Comparison of ENCODE assay signal across 18 mouse cellular contexts in the genomic region with DNA sequence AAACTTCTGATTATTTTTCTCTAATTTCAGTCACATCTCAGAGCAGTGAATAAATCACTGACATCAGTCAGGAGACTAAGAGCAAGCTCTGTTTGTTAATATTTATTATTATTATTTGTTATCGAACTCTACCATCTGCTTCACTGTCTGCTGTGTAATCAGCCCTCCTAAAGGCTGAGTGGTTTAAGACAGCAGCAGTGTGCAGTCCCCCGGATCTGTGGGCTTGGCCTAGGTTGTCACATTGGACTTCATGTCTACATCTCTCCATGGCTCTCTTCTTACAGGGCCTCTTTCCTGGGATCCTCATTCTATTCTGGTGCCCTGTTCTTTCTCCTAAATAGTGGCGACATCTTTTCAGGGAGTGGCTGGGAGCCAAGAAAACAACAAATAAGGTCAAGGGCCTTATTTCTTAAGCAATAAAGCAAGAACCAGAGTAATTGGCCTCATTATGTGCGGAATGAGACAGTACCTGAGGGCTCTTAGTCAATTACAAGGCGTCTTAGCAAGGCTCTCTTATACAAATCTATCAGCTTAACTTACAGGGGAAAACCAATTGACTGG. TPM values are rescaled to one million over a fixed set of nuclear protein-coding genes. Genes with fewer than 3 reads are reported as not detected.
DNase-seq lines count a peak whose midpoint lies in the region; ATAC-seq and TF ChIP-seq lines count a peak whose summit lies in the region.
"Had no signal": no experiment of that assay in that cellular context is flagged by ENCODE, and none has a peak within 500 bp of the region (broad histone marks: within the 10 kb centered on the region; RNA-seq: fewer than 3 reads in every experiment).

No protein-coding gene starts in this region.

- H3K27ac ChIP-seq in hindbrain, embryonic 13.5 days, result peak overlapping the region; percentile 53
- no peak overlapping the region for H3K27ac ChIP-seq in hindbrain, embryonic 10.5 days
- H3K27ac ChIP-seq: embryonic facial prominence, embryonic 15.5 days; forebrain, embryonic 12.5 days; intestine, embryonic 15.5 days; lung, embryonic 15.5 days; neural tube, embryonic 12.5 days; stomach, embryonic 15.5 days had no signal

- no peaks in the 10 kb centered on the region for H3K9me3 ChIP-seq in hindbrain, embryonic 13.5 days
- no peaks in the 10 kb centered on the region for H3K9me3 ChIP-seq in hindbrain, embryonic 10.5 days
- H3K9me3 ChIP-seq: embryonic facial prominence, embryonic 15.5 days; forebrain, embryonic 12.5 days; intestine, embryonic 15.5 days; lung, embryonic 15.5 days; neural tube, embryonic 12.5 days; stomach, embryonic 15.5 days had no signal

- no peak overlapping the region for H3K4me2 ChIP-seq in hindbrain, embryonic 13.5 days
- H3K4me2 ChIP-seq: embryonic facial prominence, embryonic 15.5 days; forebrain, embryonic 12.5 days; intestine, embryonic 15.5 days; lung, embryonic 15.5 days; neural tube, embryonic 12.5 days; stomach, embryonic 15.5 days had no signal

- no peak for TF ChIP-seq CTCF in lung, adult 2 months (IDR thresholded peaks at IDR 0.05; ENCODE audit: insufficient read depth, low read length)

- H3K27me3 ChIP-seq in hindbrain, embryonic 13.5 days, result no peaks in the 10 kb centered on the region
- no peaks in the 10 kb centered on the region for H3K27me3 ChIP-seq in hindbrain, embryonic 10.5 days (ENCODE audit: insufficient read depth, poor library complexity, severe bottlenecking)
- H3K27me3 ChIP-seq: embryonic facial prominence, embryonic 15.5 days; forebrain, embryonic 12.5 days; intestine, embryonic 15.5 days; lung, embryonic 15.5 days; neural tube, embryonic 12.5 days; stomach, embryonic 15.5 days had no signal

- H3K4me1 ChIP-seq in hindbrain, embryonic 13.5 days (replicated peaks), result peaks cover 5% of the 10 kb centered on the region; the same call in 1 of the 2 replicates
- no peaks in the 10 kb centered on the region for H3K4me1 ChIP-seq in hindbrain, embryonic 10.5 days (replicated peaks)
- H3K4me1 ChIP-seq in lung, adult 2 months (ENCODE audit: control insufficient read depth, insufficient read depth, low read length), result no peaks in the 10 kb centered on the region
- H3K4me1 ChIP-seq: embryonic facial prominence, embryonic 15.5 days; intestine, embryonic 15.5 days; lung, embryonic 15.5 days; neural tube, embryonic 12.5 days; stomach, embryonic 15.5 days had no signal

- H3K36me3 ChIP-seq in hindbrain, embryonic 13.5 days, result no peaks in the 10 kb centered on the region; the same call in 1 of the 2 replicates
- H3K36me3 ChIP-seq in hindbrain, embryonic 10.5 days, result no peaks in the 10 kb centered on the region; the same call in 1 of the 2 replicates
- H3K36me3 ChIP-seq: embryonic facial prominence, embryonic 15.5 days; forebrain, embryonic 12.5 days; intestine, embryonic 15.5 days; lung, embryonic 15.5 days; neural tube, embryonic 12.5 days; stomach, embryonic 15.5 days had no signal

- no peak for TF ChIP-seq POLR2A in lung, adult 2 months (IDR thresholded peaks at IDR 0.05; ENCODE audit: borderline replicate concordance, extremely low read depth, low read depth, low read length)

- DNase-seq in hindbrain, embryonic 10.5 days (ENCODE audit: low spot score), result no peak
- peak; percentile 6 for DNase-seq in lung, postnatal 10 days
- DNase-seq in lung, adult 2 months, result no peak
- DNase-seq in adrenal gland, postnatal 10 days, result peak; percentile 55
- peak; percentile 35 for DNase-seq in lung, postnatal 36 days
- DNase-seq in gastrocnemius, postnatal 36 days, result no peak
- DNase-seq: cerebellum, adult 9-11 months; embryo, embryonic 11 days; heart, adult 18-20 months; left cerebral cortex, postnatal 4 days; right cerebral cortex, postnatal 14 days had no signal

- WGBS in hindbrain, embryonic 13.5 days, result 78% methylated on average over 5 of the region's 5 CpGs
- 87% methylated on average over 5 of the region's 5 CpGs for WGBS in hindbrain, embryonic 10.5 days
- WGBS in lung, adult 2 months, result 62% methylated on average over 5 of the region's 5 CpGs

- H3K9ac ChIP-seq in hindbrain, embryonic 13.5 days, result no peak overlapping the region
- H3K9ac ChIP-seq: embryonic facial prominence, embryonic 15.5 days; forebrain, embryonic 12.5 days; intestine, embryonic 15.5 days; lung, embryonic 15.5 days; neural tube, embryonic 12.5 days; stomach, embryonic 15.5 days had no signal

- no peak overlapping the region for H3K4me3 ChIP-seq in hindbrain, embryonic 13.5 days
- no peak overlapping the region for H3K4me3 ChIP-seq in hindbrain, embryonic 10.5 days
- H3K4me3 ChIP-seq in lung, adult 2 months (replicated peaks; ENCODE audit: extremely low read depth, low read depth, low read length), result no peak overlapping the region
- H3K4me3 ChIP-seq: embryonic facial prominence, embryonic 15.5 days; forebrain, embryonic 12.5 days; intestine, embryonic 15.5 days; lung, embryonic 15.5 days; neural tube, embryonic 12.5 days; stomach, embryonic 15.5 days had no signal

- ATAC-seq in hindbrain, embryonic 13.5 days (ENCODE audit: low FRiP score), result no peak
- ATAC-seq: intestine, embryonic 15.5 days had no signal

- intact Hi-C loops in gastrocnemius, postnatal 36 days (cut with DNase I), result no loop called here

RNA-seq across cellular contexts. Expression of a gene that starts 28.9 kb away (rescaled TPM):
- polyA plus RNA-seq in hindbrain, embryonic 13.5 days (2015; fragmentation: Nextera tagmentation; extraction: Ambion mirVana), result 305 and 308 TPM in 2 replicates
- polyA plus RNA-seq in hindbrain, embryonic 10.5 days (2016; fragmentation: Nextera tagmentation; extraction: Ambion mirVana), result 41.5 and 63.6 TPM in 2 replicates
- polyA plus RNA-seq in lung, adult 2 months (2012; rRNA removed), result 5.4 and 6.7 TPM in 2 replicates
- total RNA-seq in adrenal gland, postnatal 10 days (2021), result 10 to 100 TPM; 19.7 to 28.0 TPM
- 1 to 10 TPM; 2.9 to 3.2 TPM for total RNA-seq in gastrocnemius, postnatal 36 days (2021)

Comparison
In these comparisons a context has a peak if more than half of its experiments do, and no peak if none do; other contexts are left out.
1. DNase-seq: peak in lung, postnatal 10 days (single experiment), adrenal gland, postnatal 10 days (single experiment) and lung, postnatal 36 days (single experiment); none in hindbrain, embryonic 10.5 days (single experiment), lung, adult 2 months (single experiment) and gastrocnemius, postnatal 36 days (0 of 2).